Mouse (Mus musculus): Measurements from ENCODE around the gene Tex19.2.

- TF ChIP-seq CTCF (conservative IDR thresholded peaks at IDR 0.05; ENCODE audit: insufficient read depth, insufficient read length, low read depth, low read length) (no peak), POLR2A (IDR thresholded peaks at IDR 0.05; ENCODE audit: low read depth, low read length) (no peak)
Observed at GRCm38 (mm10) chr11:121137682-121138081, 19.2 kb upstream of the Tex19.2 start.

Data from kidney, adult 2 months (tissue).